Mouse (Mus musculus) G1E-ER4 (cell line): Measurements from ENCODE around the gene Adamtsl3. TPM values are rescaled to one million over a fixed set of nuclear protein-coding genes. Genes with fewer than 3 reads are reported as not detected.

ENCODE experiments used
- GATA1 ChIP-seq: IDR thresholded peaks from one replicate; pipeline ENCODE4 v1.8.0; 2012; ENCODE audit warnings: low read length, inconsistent platforms
- polyA plus RNA-seq: library from polyadenylated mRNA; stranded (reverse); fragments of >175 nt; gene quantifications from 2 replicates; pipeline ENCODE4 v1.2.3, GENCODE M21; 2012

The Adamtsl3 gene
- polyA plus RNA-seq, 1 experiment, result not detected

GRCm38 (mm10) chr7:82502511-82502910 is 167.0 kb downstream of the Adamtsl3 start:
- no peak for TF ChIP-seq GATA1

- no peak for TF ChIP-seq GATA1
These were observed 168.6 kb downstream of the Adamtsl3 start for GRCm38 (mm10) chr7:82504101-82504500.

- no peak for TF ChIP-seq GATA1
These were observed 195.1 kb downstream of the Adamtsl3 start for GRCm38 (mm10) chr7:82530583-82530982.

GRCm38 (mm10) chr7:82531376-82531775 is 195.9 kb downstream of the Adamtsl3 start:
- no peak for TF ChIP-seq GATA1

- TF ChIP-seq GATA1, result no peak
These were observed 197.7 kb downstream of the Adamtsl3 start for GRCm38 (mm10) chr7:82533188-82533587.

GRCm38 (mm10) chr7:82533747-82534504 is 198.4 kb downstream of the Adamtsl3 start:
- TF ChIP-seq GATA1, result no peak

- no peak for TF ChIP-seq GATA1
These were observed 209.0 kb downstream of the Adamtsl3 start for GRCm38 (mm10) chr7:82544390-82544919.

- no peak for TF ChIP-seq GATA1
These were observed 216.5 kb downstream of the Adamtsl3 start for GRCm38 (mm10) chr7:82552005-82552404.

- no peak for TF ChIP-seq GATA1
These were observed 220.3 kb downstream of the Adamtsl3 start for GRCm38 (mm10) chr7:82555803-82556202.

- TF ChIP-seq GATA1, result no peak
These were observed 220.9 kb downstream of the Adamtsl3 start for GRCm38 (mm10) chr7:82556417-82556816.

- no peak for TF ChIP-seq GATA1
These were observed 221.6 kb downstream of the Adamtsl3 start for GRCm38 (mm10) chr7:82557111-82557510.

- TF ChIP-seq GATA1, result no peak
These were observed 231.2 kb downstream of the Adamtsl3 start for GRCm38 (mm10) chr7:82566688-82567087.

- TF ChIP-seq GATA1, result no peak
These were observed 232.3 kb downstream of the Adamtsl3 start for GRCm38 (mm10) chr7:82567811-82568210.

- TF ChIP-seq GATA1, result no peak
These were observed 237.5 kb downstream of the Adamtsl3 start for GRCm38 (mm10) chr7:82572981-82573380.

GRCm38 (mm10) chr7:82580007-82580406 is 244.5 kb downstream of the Adamtsl3 start:
- TF ChIP-seq GATA1, result no peak

GRCm38 (mm10) chr7:82581802-82582201 is 246.3 kb downstream of the Adamtsl3 start:
- no peak for TF ChIP-seq GATA1

GRCm38 (mm10) chr7:82582534-82582933 is 247.0 kb downstream of the Adamtsl3 start:
- no peak for TF ChIP-seq GATA1
